Mouse (Mus musculus) spleen, adult 2 months (tissue): ENCODE data around the gene BC055324. TPM values are rescaled to one million over a fixed set of nuclear protein-coding genes. Genes with fewer than 3 reads are reported as not detected.
"Not testable (repeated sequence)": the region's sequence is repeated elsewhere in the genome, so short reads cannot be mapped to it uniquely, and the experiment has no call there.

ENCODE experiments used
- DNase-seq, 2 experiments: peaks; one replicate each; pipeline versions ENCODE4 v3.0.0 to v3.0.0-alpha.2; 2012 to 2021; ENCODE audit warnings: low spot score in 2 of 2, low read depth in 1 of 2
- H3K27ac ChIP-seq: fragments of 200-500 bp; 2 replicates; pipeline ENCODE4 v1.5.1; 2012; ENCODE audit warnings: low read length, inconsistent platforms; ENCODE audit not compliant: insufficient read depth
- H3K27me3 ChIP-seq: fragments of 200-500 bp; 2 replicates; pipeline ENCODE4 v1.6.1; 2012; ENCODE audit warnings: mild to moderate bottlenecking, moderate library complexity, low read length, inconsistent platforms; ENCODE audit not compliant: control insufficient read depth, insufficient read depth
- H3K36me3 ChIP-seq: fragments of 200-500 bp; 2 replicates; pipeline ENCODE4 v1.6.1; 2012; ENCODE audit warnings: mild to moderate bottlenecking, low read length, inconsistent platforms; ENCODE audit not compliant: control insufficient read depth, insufficient read depth
- H3K4me1 ChIP-seq: fragments of 200-500 bp; 2 replicates; pipeline ENCODE4 v1.6.1; 2011; ENCODE audit warnings: inconsistent platforms; ENCODE audit not compliant: control insufficient read depth, insufficient read depth, insufficient read length
- H3K4me3 ChIP-seq: fragments of 200-500 bp; 2 replicates; pipeline ENCODE4 v1.5.1; 2011; ENCODE audit warnings: mild to moderate bottlenecking, inconsistent platforms; ENCODE audit not compliant: insufficient read depth, insufficient read length; ENCODE audit errors: extremely low read depth
- CTCF ChIP-seq: fragments of 200-500 bp; IDR thresholded peaks from 2 replicates; pipeline ENCODE4 v1.5.1; 2011; ENCODE audit warnings: mild to moderate bottlenecking, inconsistent platforms; ENCODE audit not compliant: insufficient read depth, insufficient read length, insufficient replicate concordance; ENCODE audit errors: extremely low read depth
- POLR2A ChIP-seq: fragments of 200-500 bp; IDR thresholded peaks from 2 replicates; pipeline ENCODE4 v1.6.1; 2011; ENCODE audit warnings: low read depth, low read length, inconsistent platforms
- WGBS: fragments of 180-500 bp; shearing (Covaris S2); methylation state at CpG from one replicate; pipeline ENCODE4 v1.1.7; 2018; 5-methylcytosine and 5-hydroxymethylcytosine counted together
- polyA plus RNA-seq: library from polyadenylated mRNA; depleted of rRNA; stranded (reverse); fragments of >200 nt; gene quantifications from 2 replicates; pipeline ENCODE4 v1.2.3, GENCODE M21; 2012; rRNA removed

BC055324 gene
- polyA plus RNA-seq, result 1.2 and 1.5 TPM in 2 replicates

- H3K36me3 ChIP-seq, result peaks cover 2% of the 10 kb centered on the region; the same call in 1 of the 2 replicates
- peak; percentile 81 to 86 for DNase-seq
- WGBS, result 1% methylated on average over 43 of the region's 43 CpGs
- H3K4me1 ChIP-seq, result no peaks in the 10 kb centered on the region
- TF ChIP-seq POLR2A (peak; percentile 11; the same call in 1 of the 2 replicates), CTCF (no peak)
- peak within 1 kb of the TSS; percentile 81 for H3K27ac ChIP-seq
- H3K4me3 ChIP-seq, result peak within 1 kb of the TSS; percentile 86
- no peaks in the 10 kb centered on the region for H3K27me3 ChIP-seq
Measured at GRCm38 (mm10) chr1:163994721-163995608, at the start of gene BC055324, which contains the start of gene Mettl18. Gene BC055324, minus strand, starts transcription at chr1:163994796. Gene Mettl18, plus strand, starts transcription at chr1:163994889.

GRCm38 (mm10) chr1:164043549-164043948 is 49.0 kb upstream of the BC055324 start:
- Histone ChIP-seq H3K36me3 (no peaks in the 10 kb centered on the region), H3K4me1 (no peaks in the 10 kb centered on the region), H3K27ac (no peak overlapping the region), H3K4me3 (no peak overlapping the region), H3K27me3 (no peaks in the 10 kb centered on the region)
- TF ChIP-seq POLR2A (no peak), CTCF (no peak)
- WGBS, result 85% methylated on average over 3 of the region's 3 CpGs
- no peak for DNase-seq

GRCm38 (mm10) chr1:164040385-164041135 is 46.0 kb upstream of the BC055324 start:
- Histone ChIP-seq H3K4me3 (no peak overlapping the region), H3K27ac (no peak overlapping the region), H3K4me1 (no peaks in the 10 kb centered on the region), H3K36me3 (no peaks in the 10 kb centered on the region), H3K27me3 (no peaks in the 10 kb centered on the region)
- DNase-seq, result no peak
- 87% methylated on average over 10 of the region's 10 CpGs for WGBS
- TF ChIP-seq POLR2A, result no peak
- TF ChIP-seq CTCF, result no peak

DNA sequence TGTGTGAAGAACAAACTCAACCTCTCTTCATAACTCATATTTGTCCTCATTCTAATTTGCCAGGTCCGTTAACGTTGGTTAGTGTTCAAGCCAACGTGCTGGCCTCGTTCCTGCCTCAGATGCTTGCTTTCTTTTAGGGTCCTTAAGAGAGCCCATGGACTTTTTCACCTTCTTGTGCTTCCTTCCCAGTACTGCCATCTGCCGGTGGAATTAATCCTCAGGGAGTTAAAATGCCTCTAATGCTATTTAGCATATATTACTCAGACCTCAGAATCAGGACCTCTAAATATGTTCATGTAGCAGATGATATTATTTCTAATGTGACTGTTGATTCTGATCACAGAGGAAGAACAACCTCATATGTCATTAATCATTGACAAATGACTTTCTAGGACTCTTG is 32.8 kb upstream of the BC055324 start:
- no peak overlapping the region for H3K4me3 ChIP-seq
- no peak overlapping the region for H3K27ac ChIP-seq
- peak in 1 of 2 experiments; percentile 16 for DNase-seq
- no peaks in the 10 kb centered on the region for H3K27me3 ChIP-seq
- no peaks in the 10 kb centered on the region for H3K4me1 ChIP-seq
- no peaks in the 10 kb centered on the region for H3K36me3 ChIP-seq
- WGBS, result 67% methylated on average over 5 of the region's 5 CpGs
- no peak for TF ChIP-seq CTCF

DNA sequence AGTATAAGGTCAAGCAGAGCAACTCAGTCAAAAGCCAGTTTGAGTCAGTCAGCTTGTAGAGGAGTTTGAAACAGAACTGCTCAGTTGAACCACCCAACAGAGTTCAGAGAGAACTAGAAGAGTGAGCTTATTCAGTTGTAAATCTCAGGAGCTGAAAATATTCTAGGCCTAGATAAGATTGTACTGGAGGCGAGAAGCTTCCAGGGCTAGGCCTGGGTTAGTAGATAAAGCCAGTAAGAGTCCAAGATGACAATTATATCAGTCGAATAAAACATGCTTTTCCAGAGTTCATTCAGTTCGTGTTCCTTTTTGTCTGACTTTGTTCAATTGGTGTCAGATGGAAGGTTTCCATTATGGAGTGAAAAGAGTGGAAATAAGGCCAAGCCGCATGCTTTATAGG is 31.1 kb upstream of the BC055324 start:
- H3K27me3 ChIP-seq, result no peaks in the 10 kb centered on the region
- no peaks in the 10 kb centered on the region for H3K36me3 ChIP-seq
- 82% methylated on average over 4 of the region's 4 CpGs for WGBS
- no peak overlapping the region for H3K4me3 ChIP-seq
- no peak for DNase-seq
- H3K4me1 ChIP-seq, result no peaks in the 10 kb centered on the region
- no peak for TF ChIP-seq CTCF
- no peak for TF ChIP-seq POLR2A
- no peak overlapping the region for H3K27ac ChIP-seq

GRCm38 (mm10) chr1:164022106-164022505 is 27.5 kb upstream of the BC055324 start:
- H3K4me1 ChIP-seq, H3K36me3 ChIP-seq, H3K27ac ChIP-seq, DNase-seq, H3K4me3 ChIP-seq, H3K27me3 ChIP-seq: not testable (repeated sequence)
- WGBS, result 86% methylated on average over 5 of the region's 5 CpGs

DNA sequence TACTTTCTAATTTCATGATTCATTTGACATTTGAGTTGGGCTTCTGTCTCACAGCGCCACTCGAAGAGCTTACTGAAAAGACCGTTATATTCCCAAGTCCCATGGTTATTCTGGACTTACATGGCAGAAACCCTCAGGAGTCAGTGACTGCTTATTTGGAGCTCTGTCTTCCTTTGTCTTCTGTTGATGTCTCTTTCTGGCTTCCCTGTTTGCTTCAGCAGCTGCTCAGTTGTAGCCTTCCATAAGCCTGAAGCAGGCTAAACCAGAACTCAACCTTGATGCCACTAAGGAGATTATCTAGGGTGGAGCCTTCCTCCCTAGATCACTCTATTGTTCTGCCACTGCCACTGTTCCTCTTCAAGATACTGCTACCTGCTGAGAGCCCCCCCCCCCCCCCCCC is 26.1 kb upstream of the BC055324 start:
- not testable (repeated sequence) for DNase-seq

More for the DNA sequence above, 26.1 kb upstream of the BC055324 start:
- H3K27ac ChIP-seq, H3K4me1 ChIP-seq, H3K27me3 ChIP-seq, H3K4me3 ChIP-seq, H3K36me3 ChIP-seq: not testable (repeated sequence)
- 95% methylated on average over 3 of the region's 3 CpGs for WGBS
